Mouse (Mus musculus) G1E (cell line): ENCODE results near the gene Cyp2d10. TPM values are rescaled to one million over a fixed set of nuclear protein-coding genes. Genes with fewer than 3 reads are reported as not detected.
A peak's percentile ranks its signal among the peaks of the same experiment; 100 is the strongest.

Experiments used
- ATAC-seq: 2 replicates; pipeline ENCODE4 v1.8.0; 2016; ENCODE audit warnings: mild to moderate bottlenecking; ENCODE audit not compliant: insufficient number of reproducible peaks, poor library complexity, low FRiP score, severe bottlenecking; ENCODE audit errors: extremely low read depth
- DNase-seq: peaks from one replicate; pipeline ENCODE4 v3.0.0; 2012; ENCODE audit warnings: low spot score
- H3K27me3 ChIP-seq: 2 replicates; pipeline ENCODE4 v1.6.1; 2012; ENCODE audit warnings: mild to moderate bottlenecking, low read length, inconsistent platforms; ENCODE audit not compliant: insufficient read depth
- H3K36me3 ChIP-seq: replicated peaks from 2 replicates; pipeline ENCODE3; 2012; ENCODE audit warnings: mild to moderate bottlenecking, inconsistent platforms
- H3K4me1 ChIP-seq: 2 replicates; pipeline ENCODE4 v1.6.1; 2012; ENCODE audit warnings: low read depth, low read length, inconsistent platforms, mixed read lengths; ENCODE audit not compliant: insufficient read depth
- H3K4me3 ChIP-seq: 2 replicates; pipeline ENCODE4 v1.5.1; 2012; ENCODE audit warnings: low read depth, mild to moderate bottlenecking, inconsistent platforms, low read length, moderate library complexity, mixed read lengths
- H3K9me3 ChIP-seq: replicated peaks from 2 replicates; pipeline ENCODE4 v1.6.1; 2012; ENCODE audit warnings: inconsistent platforms
- CTCF ChIP-seq: IDR thresholded peaks from 2 replicates; pipeline ENCODE4 v1.5.1; 2012; ENCODE audit warnings: low read depth, low read length, inconsistent platforms, mixed read lengths
- GATA1 ChIP-seq: IDR thresholded peaks from 2 replicates; pipeline ENCODE4 v1.6.1; 2012; ENCODE audit warnings: borderline replicate concordance, low read length, inconsistent platforms, mixed read lengths
- GATA2 ChIP-seq: IDR thresholded peaks from 2 replicates; pipeline ENCODE4 v1.6.1; 2012; ENCODE audit warnings: low read depth, low read length, inconsistent platforms, borderline replicate concordance
- POLR2AphosphoS5 ChIP-seq: IDR thresholded peaks from 2 replicates; pipeline ENCODE4 v1.6.1; 2012; ENCODE audit warnings: low read depth, low read length, inconsistent platforms; ENCODE audit not compliant: insufficient replicate concordance
- TAL1 ChIP-seq: conservative IDR thresholded peaks from 2 replicates; pipeline ENCODE4 v1.6.1; 2012; ENCODE audit warnings: low read depth, low read length, inconsistent platforms, mixed read lengths
- polyA plus RNA-seq: library from polyadenylated mRNA; stranded (reverse); fragments of >175 nt; gene quantifications from 2 replicates; pipeline ENCODE4 v1.2.3, GENCODE M21; 2012
- total RNA-seq, 2 experiments: library from RNA; stranded (forward) in 1 of 2; stranded (reverse) in 1 of 2; fragments of 200-1000 nt in 1 of 2; fragments of >200 nt in 1 of 2; fragmentation: Nextera tagmentation in 1 of 2; gene quantifications; 2 replicates each; pipeline ENCODE4 v1.2.3; 2014 to 2017

Gene Cyp2d10
- total and polyA plus RNA-seq, 3 experiments, result 0.05 TPM; not detected in 2

DNA sequence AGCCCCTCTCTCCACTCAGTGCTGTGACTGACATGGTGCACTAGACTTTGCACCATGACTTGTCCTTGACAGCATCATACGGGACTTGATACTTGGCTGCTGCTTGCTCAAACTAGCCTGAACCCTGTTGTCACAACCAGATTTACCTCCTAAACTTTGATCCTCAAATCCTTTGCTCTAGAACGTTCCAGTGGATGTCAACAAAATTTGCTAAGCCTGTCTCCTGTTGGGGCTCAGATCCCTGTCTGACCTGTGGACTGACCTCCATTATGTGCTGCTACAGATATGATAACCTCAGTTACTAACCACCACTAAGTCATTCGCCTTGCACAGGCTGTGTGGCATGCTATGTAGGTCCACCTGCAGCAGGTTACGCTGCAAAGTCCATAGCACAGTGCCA lies 15.9 kb upstream of the Cyp2d10 start:
- Histone ChIP-seq H3K9me3 (no peaks in the 10 kb centered on the region), H3K4me3 (no peak overlapping the region), H3K4me1 (no peaks in the 10 kb centered on the region), H3K27me3 (no peaks in the 10 kb centered on the region), H3K36me3 (no peaks in the 10 kb centered on the region)
- no peak for DNase-seq
- no peak for TF ChIP-seq GATA1
- no peak for TF ChIP-seq CTCF
- no peak for TF ChIP-seq TAL1
- TF ChIP-seq POLR2AphosphoS5, result no peak
- no peak for TF ChIP-seq GATA2
- ATAC-seq, result no peak

DNA sequence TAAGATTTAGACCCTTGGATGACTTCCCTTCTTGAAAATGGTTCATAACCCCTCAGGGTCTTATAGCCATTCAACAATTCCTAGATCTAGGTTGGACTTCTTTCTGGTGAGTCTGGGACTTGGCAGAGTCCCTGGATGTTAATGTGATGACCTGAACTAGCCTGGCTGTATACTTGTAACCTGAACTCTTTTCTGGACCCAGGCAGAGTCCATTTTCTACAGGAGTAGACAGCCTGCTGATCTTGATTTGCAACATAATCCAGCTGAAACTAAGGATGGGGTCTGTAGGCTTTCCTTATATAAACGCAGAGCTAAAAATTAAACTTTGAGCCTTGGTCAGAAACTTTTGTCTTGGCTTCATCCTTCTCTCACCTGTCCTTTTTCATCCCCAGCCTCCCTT lies 11.6 kb upstream of the Cyp2d10 start:
- Histone ChIP-seq H3K36me3 (no peaks in the 10 kb centered on the region), H3K9me3 (no peaks in the 10 kb centered on the region), H3K4me3 (no peak overlapping the region), H3K4me1 (peaks cover 4% of the 10 kb centered on the region; the same call in 1 of the 2 replicates), H3K27me3 (peaks cover 10% of the 10 kb centered on the region)
- TF ChIP-seq GATA2, result no peak
- TF ChIP-seq CTCF, result no peak
- TF ChIP-seq GATA1, result no peak
- TF ChIP-seq POLR2AphosphoS5, result no peak
- TF ChIP-seq TAL1, result no peak
- DNase-seq, result no peak
- ATAC-seq, result no peak

DNA sequence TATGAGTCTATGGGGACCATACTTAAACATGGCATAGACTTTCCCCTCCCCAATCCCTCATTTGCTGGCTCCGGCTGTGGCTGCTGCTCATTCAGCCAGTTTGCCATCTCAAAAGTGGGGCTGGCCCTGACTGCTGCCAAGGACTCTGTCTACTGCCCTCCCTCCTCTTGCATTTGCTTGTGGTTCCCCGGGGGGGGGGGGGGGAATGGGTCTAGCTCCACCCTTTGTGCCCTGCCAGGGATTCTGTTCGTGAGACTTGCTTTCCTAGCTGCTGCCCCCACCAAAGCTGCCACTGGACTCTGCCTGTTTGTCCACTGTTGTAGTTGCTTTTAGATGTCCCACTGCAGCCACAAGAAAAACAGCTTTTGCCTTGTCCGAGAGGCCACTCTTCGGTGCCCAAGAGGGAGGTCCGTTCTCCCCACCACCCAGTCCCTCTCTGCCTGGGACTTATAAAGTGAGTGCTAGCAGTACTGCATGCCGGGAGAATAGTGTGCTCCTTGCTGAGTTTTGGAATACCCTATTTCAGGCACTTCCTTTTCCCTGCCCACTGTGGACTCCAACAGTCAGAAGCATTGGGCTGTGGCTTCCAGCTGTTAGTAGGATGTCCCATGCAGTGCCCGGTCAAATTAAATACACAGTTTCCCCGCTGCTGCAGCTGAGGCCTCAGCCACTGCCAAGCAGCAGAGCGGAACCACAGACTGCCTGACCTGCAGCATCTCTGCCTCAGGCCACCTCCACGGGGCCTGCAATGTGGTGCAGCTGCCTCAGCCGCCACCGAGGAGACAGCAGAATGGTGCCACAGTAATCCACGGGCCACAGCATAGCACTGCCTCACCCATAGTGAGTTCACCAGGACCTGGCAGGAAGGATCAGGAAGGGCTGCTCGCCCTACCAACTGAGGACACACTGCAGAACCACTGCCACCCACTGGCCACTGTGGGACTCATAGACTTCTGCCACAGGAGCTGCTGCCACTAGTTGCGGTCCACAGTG lies 10.1 kb upstream of the Cyp2d10 start:
- Histone ChIP-seq H3K27me3 (peaks cover 10% of the 10 kb centered on the region), H3K4me3 (no peak overlapping the region), H3K4me1 (peaks cover 4% of the 10 kb centered on the region; the same call in 1 of the 2 replicates), H3K9me3 (no peaks in the 10 kb centered on the region), H3K36me3 (no peaks in the 10 kb centered on the region)
- ATAC-seq (no peak), DNase-seq (peak; percentile 14)
- no peak for TF ChIP-seq GATA1
- no peak for TF ChIP-seq CTCF
- TF ChIP-seq GATA2, result no peak
- no peak for TF ChIP-seq POLR2AphosphoS5
- TF ChIP-seq TAL1, result no peak

DNA sequence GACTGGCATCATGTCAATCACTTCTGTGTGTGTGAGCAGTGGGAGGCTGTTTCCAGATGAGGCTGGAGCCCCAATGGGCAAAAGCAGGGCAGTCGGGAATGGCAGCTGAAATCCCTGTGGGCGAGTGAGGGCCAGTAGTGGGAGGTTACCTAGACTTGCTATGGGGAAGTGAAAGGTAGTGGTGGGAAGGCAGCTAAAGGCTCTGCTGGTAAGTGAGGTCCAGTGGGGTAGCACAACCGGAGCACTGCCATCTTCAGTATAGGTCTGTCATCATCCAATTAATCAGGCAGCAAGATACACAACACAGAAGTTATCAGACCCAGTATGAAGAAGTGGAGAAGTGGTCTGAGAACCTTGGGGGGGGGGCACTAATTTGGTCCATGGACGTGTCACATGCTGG lies 541 bp upstream of the Cyp2d10 start:
- H3K27me3 ChIP-seq, result peaks cover 21% of the 10 kb centered on the region
- H3K36me3 ChIP-seq, result no peaks in the 10 kb centered on the region
- no peak overlapping the region for H3K4me3 ChIP-seq
- DNase-seq (no peak), ATAC-seq (no peak)
- H3K4me1 ChIP-seq, result no peaks in the 10 kb centered on the region
- TF ChIP-seq POLR2AphosphoS5 (no peak), GATA1 (no peak), CTCF (no peak)
- H3K9me3 ChIP-seq, result no peaks in the 10 kb centered on the region

DNA sequence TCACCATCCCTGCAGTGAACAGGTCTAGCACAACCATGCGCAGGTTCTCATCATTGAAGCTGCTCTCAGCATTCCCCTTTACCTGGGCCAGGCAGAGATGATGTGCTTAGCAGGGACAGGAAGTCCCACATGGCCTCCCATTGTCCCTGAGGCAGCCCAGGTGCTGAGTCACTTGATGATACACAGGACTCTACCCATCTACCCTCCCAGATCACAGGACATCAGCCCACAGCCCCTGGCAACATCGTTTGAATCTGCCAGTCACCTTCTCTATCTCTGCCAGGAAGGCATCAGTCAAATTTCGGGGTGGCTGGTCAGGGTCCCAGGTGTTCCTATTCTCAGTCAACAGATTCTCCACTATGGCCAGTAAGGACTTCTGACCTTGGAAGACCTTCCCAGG lies 2.8 kb downstream of the Cyp2d10 start:
- Histone ChIP-seq H3K9me3 (no peaks in the 10 kb centered on the region), H3K27me3 (peaks cover 21% of the 10 kb centered on the region), H3K36me3 (no peaks in the 10 kb centered on the region), H3K4me3 (no peak overlapping the region), H3K4me1 (no peaks in the 10 kb centered on the region)
- TF ChIP-seq TAL1, result no peak
- TF ChIP-seq POLR2AphosphoS5, result no peak
- TF ChIP-seq GATA1, result no peak
- no peak for TF ChIP-seq GATA2
- no peak for TF ChIP-seq CTCF
- no peak for DNase-seq
- no peak for ATAC-seq

DNA sequence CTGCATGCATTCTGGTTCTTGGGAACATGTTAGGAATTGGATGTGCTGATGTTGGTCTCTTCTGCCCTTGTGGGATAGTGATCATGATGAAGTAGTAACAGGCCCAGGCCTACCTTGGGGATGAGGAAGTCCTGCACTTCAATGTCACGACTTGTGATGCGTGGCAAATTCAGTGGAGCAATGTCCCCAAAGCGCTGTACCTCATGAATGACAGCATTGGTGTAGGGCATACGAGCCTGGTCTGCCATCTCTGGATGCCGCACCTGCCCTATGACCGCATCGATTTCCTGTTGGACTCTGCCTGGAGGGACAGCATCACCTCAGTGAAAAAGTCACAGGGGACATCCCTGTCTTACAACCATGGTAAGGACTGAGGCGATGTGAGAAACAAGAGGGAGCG lies 3.4 kb downstream of the Cyp2d10 start:
- no peaks in the 10 kb centered on the region for H3K4me1 ChIP-seq
- ATAC-seq, result no peak
- DNase-seq, result no peak
- H3K4me3 ChIP-seq, result no peak overlapping the region
- TF ChIP-seq POLR2AphosphoS5, result no peak
- TF ChIP-seq TAL1, result no peak
- TF ChIP-seq CTCF, result no peak
- no peak for TF ChIP-seq GATA1
- TF ChIP-seq GATA2, result no peak
- no peaks in the 10 kb centered on the region for H3K9me3 ChIP-seq
- H3K27me3 ChIP-seq, result peaks cover 21% of the 10 kb centered on the region
- no peaks in the 10 kb centered on the region for H3K36me3 ChIP-seq
